Mouse (Mus musculus) CD4-positive naive resting alpha-beta T cell, adult 57 days (primary cell): Measurements from ENCODE around the gene Tnk1. TPM values are rescaled to one million over a fixed set of nuclear protein-coding genes. Genes with fewer than 3 reads are reported as not detected.

Experiments used
- total RNA-seq: library from RNA; stranded (reverse); gene quantifications from one replicate; pipeline ENCODE4 v1.2.4, GENCODE M21; 2023

Tnk1 gene
- total RNA-seq: not detected

GRCm38 (mm10) chr11:69858113-69858998 is at the start of gene Tnk1:
Tnk1 (minus strand) TSS chr11:69858730.

DNA sequence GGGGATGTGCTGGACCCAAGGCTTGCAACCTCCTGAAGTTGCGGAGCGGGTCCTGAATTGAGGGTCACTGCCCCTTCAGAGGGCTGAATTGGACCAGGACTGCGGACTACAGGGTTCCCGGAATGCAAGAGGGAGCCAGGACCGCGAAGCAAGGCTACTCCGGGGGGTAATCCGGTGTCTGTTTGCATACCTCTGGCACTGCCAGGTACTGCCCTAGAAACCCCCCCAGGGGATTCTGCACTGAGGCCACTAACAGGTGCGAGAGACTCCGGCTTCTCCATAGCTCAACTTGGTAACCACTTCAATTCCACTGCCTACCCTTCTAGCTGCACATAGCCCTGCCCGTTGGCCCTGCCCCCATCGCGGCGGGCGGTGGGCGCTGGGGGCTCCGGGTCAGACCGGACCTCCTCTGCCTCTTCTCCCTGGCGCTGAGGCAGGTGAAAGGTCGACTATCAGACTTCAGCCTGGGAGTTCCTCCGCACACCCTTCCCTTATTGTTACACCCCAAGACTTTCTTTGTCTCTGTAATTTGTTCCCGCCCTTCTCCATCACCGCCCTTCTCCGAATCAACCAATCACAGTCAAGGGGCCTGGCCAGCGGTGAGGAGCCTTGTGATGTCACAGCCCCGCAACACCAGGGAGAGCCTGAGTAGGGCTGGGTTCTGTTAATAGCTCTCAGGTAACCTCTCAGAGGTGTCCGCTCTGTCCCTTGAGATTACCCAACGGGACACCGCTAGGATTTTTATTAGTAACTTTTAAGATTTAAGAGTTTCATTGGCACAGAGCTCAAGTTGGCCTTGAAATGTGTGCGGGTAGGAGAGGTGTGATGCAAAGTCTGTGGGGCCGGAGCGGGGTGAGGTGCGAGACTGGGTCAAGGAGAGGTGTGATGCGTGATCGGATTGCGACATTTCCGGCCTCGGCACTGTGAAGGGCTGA is 42.2 kb upstream of the Tnk1 start, which contains the start of the genes 2810408A11Rik and Neurl4:
Gene 2810408A11Rik (minus strand): TSS at position 517 of the 935 bp plus-strand sequence.
Gene Neurl4 (plus strand): TSS at position 602 of the 935 bp plus-strand sequence.

GRCm38 (mm10) chr11:69895291-69895690 is 36.8 kb upstream of the Tnk1 start, which contains the start of gene Acap1:
Acap1 (minus strand) TSS chr11:69895539.

GRCm38 (mm10) chr11:69880853-69881603 is 22.5 kb upstream of the Tnk1 start, which contains the start of gene Kctd11:
Kctd11 (minus strand) TSS chr11:69881406.

DNA sequence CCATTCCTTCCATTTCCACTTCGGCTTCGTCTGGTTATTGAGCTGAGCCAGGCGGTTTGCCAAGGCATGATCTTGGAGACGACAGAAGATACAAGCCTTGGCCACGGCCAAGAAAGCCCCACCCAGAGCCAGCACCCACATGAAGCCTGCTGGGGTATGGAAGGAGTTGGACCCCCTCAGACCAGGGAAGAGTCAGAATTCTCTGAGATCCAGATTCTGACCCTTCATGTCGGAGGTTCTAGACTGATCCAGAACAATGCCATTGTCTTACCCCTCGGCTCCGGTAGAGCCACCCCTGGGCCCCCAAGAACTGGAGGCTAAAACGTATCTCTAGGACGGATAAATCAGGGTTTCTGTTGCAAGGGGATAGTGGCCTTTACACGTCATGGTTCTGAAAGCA is 19.3 kb upstream of the Tnk1 start, which contains the start of gene Tmem95:
Gene Tmem95 (minus strand): TSS at position 141 of the 400 bp plus-strand sequence.

DNA sequence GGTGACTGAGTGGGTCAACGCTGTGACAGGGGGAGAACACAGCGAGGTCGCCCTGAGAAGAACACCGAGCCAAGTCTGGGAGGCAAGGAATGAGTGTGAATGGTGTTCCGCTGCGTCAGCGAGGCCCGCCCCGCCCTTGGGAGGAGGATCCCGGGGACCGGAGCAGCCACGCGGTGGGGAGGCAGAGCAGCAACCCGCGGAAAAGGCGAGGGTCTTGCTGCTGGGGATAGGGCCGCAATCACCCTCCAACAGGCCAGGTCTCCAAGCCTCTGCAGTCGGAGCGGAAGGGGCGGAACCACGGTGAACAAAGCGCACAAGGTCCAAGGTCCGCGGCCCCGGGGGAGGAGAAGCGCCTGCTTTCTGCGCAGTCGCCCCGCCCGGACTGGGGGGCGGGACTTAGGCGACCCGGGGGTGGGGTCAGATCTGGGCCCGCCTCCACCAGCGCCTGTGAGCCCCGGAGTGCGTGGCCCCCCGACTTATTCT is 12.3 kb downstream of the Tnk1 start, which contains the start of gene Plscr3:
Gene Plscr3 (plus strand): TSS at position 179 of the 483 bp plus-strand sequence.

GRCm38 (mm10) chr11:69837952-69838713 is 20.4 kb downstream of the Tnk1 start, which contains the start of gene Tmem256:
Tmem256 (plus strand) TSS chr11:69838514.

DNA sequence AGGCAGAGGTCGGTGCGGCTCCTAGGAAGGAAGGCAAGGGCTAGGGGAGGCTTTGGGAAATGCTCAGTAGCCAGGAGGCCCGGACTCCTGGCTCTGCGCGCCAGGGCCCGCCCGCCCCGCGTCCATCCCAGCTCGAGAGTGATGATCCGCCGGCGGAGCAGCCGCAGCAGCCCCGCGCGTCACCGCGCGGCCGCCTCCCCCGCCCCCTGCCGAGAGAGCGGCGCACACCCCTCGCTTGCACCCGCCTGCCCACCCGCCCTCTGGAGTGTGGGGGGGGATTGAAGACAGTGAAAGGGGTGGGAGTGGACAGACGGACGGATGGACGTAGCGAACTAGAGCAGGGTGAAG is 21.0 kb downstream of the Tnk1 start, which contains the start of gene Nlgn2:
Gene Nlgn2 (minus strand): TSS at position 181 of the 348 bp plus-strand sequence.

DNA sequence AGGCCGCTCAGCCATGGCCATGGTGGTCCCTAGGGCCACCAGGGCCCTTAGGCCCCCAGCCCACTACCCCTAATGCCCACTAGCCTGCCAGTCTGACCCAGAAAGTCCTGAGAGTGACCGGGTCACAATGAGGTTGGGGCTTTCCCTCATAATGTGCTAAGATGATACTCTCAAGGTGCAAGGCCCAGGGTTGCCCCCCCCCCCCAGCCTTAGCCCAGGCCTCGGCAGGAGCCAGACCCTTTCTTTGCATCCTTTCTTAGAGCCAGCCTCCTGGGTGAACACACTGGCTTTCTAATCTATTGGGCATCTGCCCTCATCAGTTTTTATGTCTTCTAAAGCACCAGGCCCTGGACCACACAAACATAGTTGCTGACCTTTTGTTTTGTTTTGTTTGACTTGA is 36.5 kb downstream of the Tnk1 start, which contains the start of gene Spem1:
Gene Spem1 (minus strand): TSS at position 101 of the 400 bp plus-strand sequence.

GRCm38 (mm10) chr11:69818365-69818764 is 40.2 kb downstream of the Tnk1 start, which contains the start of gene Spem2:
Spem2 (minus strand) TSS chr11:69818465.

GRCm38 (mm10) chr11:69815155-69815554 is 43.4 kb downstream of the Tnk1 start, which contains the start of gene Gm39566:
Gm39566 (minus strand) TSS chr11:69815298.

GRCm38 (mm10) chr11:69804972-69805909 is 53.3 kb downstream of the Tnk1 start, which contains the start of gene Tmem102:
Tmem102 (minus strand) TSS chr11:69805624.

GRCm38 (mm10) chr11:69801379-69801977 is 57.1 kb downstream of the Tnk1 start, which contains the start of gene Fgf11:
Fgf11 (minus strand) TSS chr11:69801857.

Other genes with a start within 250 kb of the Tnk1 start
- not detected for gene Shbg, start 240.8 kb downstream of the Tnk1 start, total RNA-seq
- gene Sat2, start 236.7 kb downstream of the Tnk1 start, total RNA-seq: not detected
- gene Fxr2, start 225.7 kb downstream of the Tnk1 start, total RNA-seq: 80.1 TPM
- not detected for gene Sox15, start 203.4 kb downstream of the Tnk1 start, total RNA-seq
- 85.2 TPM for gene Mpdu1, start 196.1 kb downstream of the Tnk1 start, total RNA-seq
- 14.8 TPM for gene Cd68, start 192.6 kb downstream of the Tnk1 start, total RNA-seq
- 775 TPM for gene Eif4a1, start 186.3 kb downstream of the Tnk1 start, total RNA-seq
- 109 TPM for gene Senp3, start 176.6 kb downstream of the Tnk1 start, total RNA-seq
- not detected for gene Tnfsf13, start 172.9 kb downstream of the Tnk1 start, total RNA-seq
- gene Tnfsf12, start 162.9 kb downstream of the Tnk1 start, total RNA-seq: 1.7 TPM
- not detected for gene Tnfsfm13, start 162.6 kb downstream of the Tnk1 start, total RNA-seq
- 176 TPM for gene Polr2a, start 100.1 kb downstream of the Tnk1 start, total RNA-seq
- not detected for gene Slc35g3, start 96.8 kb downstream of the Tnk1 start, total RNA-seq
- gene Zbtb4, start 92.8 kb downstream of the Tnk1 start, total RNA-seq: 47.4 TPM
- gene Chrnb1, start 62.8 kb downstream of the Tnk1 start, total RNA-seq: 3.6 TPM
- gene Fgf11, start 56.9 kb downstream of the Tnk1 start, total RNA-seq: 0.30 TPM
- gene Tmem102, start 53.1 kb downstream of the Tnk1 start, total RNA-seq: not detected
- gene Gm39566, start 43.4 kb downstream of the Tnk1 start, total RNA-seq: not detected
- not detected for gene Spem2, start 40.3 kb downstream of the Tnk1 start, total RNA-seq
- not detected for gene Spem1, start 36.5 kb downstream of the Tnk1 start, total RNA-seq
- gene Nlgn2, start 20.9 kb downstream of the Tnk1 start, total RNA-seq: 1.0 TPM
- gene Tmem256, start 20.2 kb downstream of the Tnk1 start, total RNA-seq: 15.1 TPM
- gene Plscr3, start 12.4 kb downstream of the Tnk1 start, total RNA-seq: 12.0 TPM
- gene Tmem95, start 19.3 kb upstream of the Tnk1 start, total RNA-seq: not detected
- gene Kctd11, start 22.7 kb upstream of the Tnk1 start, total RNA-seq: 1.7 TPM
- 418 TPM for gene Acap1, start 36.8 kb upstream of the Tnk1 start, total RNA-seq
- gene 2810408A11Rik, start 42.3 kb upstream of the Tnk1 start, total RNA-seq: 2.6 TPM
- 63.0 TPM for gene Neurl4, start 42.3 kb upstream of the Tnk1 start, total RNA-seq
- 149 TPM for gene Gps2, start 55.2 kb upstream of the Tnk1 start, total RNA-seq
- 316 TPM for gene Eif5a, start 63.2 kb upstream of the Tnk1 start, total RNA-seq
- gene Ybx2, start 77.1 kb upstream of the Tnk1 start, total RNA-seq: not detected
- gene Slc2a4, start 89.5 kb upstream of the Tnk1 start, total RNA-seq: not detected
- gene Cldn7, start 106.0 kb upstream of the Tnk1 start, total RNA-seq: not detected
- 107 TPM for gene Ctdnep1, start 122.4 kb upstream of the Tnk1 start, total RNA-seq
- gene Elp5, start 123.8 kb upstream of the Tnk1 start, total RNA-seq: 43.9 TPM
- gene Gabarap, start 132.4 kb upstream of the Tnk1 start, total RNA-seq: 190 TPM
- gene Phf23, start 137.0 kb upstream of the Tnk1 start, total RNA-seq: 72.5 TPM
- gene Dvl2, start 141.9 kb upstream of the Tnk1 start, total RNA-seq: 39.2 TPM
- 79.5 TPM for gene Acadvl, start 156.7 kb upstream of the Tnk1 start, total RNA-seq
- gene Dlg4, start 158.2 kb upstream of the Tnk1 start, total RNA-seq: 41.1 TPM
- not detected for gene Asgr1, start 195.4 kb upstream of the Tnk1 start, total RNA-seq
- not detected for gene Asgr2, start 233.9 kb upstream of the Tnk1 start, total RNA-seq